ENCODE assay signal across 24 mouse cellular contexts in the genomic region with DNA sequence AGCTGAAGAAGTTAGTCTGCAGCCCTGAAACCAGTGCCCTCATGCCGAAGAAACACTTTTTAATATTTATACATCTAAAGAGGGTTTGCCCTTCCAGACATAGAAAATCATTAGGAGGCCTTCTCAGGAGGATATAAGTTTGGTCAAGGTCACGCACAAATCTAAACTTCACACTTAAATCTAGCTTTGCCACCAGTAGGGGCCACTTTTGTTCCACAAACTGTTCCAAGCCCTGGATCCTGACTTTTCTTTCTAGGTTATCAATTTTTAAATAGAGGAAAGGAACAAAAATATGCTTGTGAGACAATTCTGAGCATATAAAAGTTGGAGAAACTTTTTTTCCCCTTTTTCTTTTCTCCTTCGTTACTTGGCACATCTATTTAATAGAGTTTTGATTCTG.
A peak's percentile ranks its signal among the peaks of the same experiment; 100 is the strongest.
DNase-seq lines count a peak whose midpoint lies in the region; TF ChIP-seq lines count a peak whose summit lies in the region.
"Had no signal": no experiment of that assay in that cellular context is flagged by ENCODE, and none has a peak within 500 bp of the region (broad histone marks: within the 10 kb centered on the region; RNA-seq: fewer than 3 reads in every experiment).

No protein-coding gene starts in this region.

- intact Hi-C loops in left cerebral cortex, adult 2 months (cut with DNase I) = loop anchor here (5.0 kb wide), 1 partner anchor 281 kb away; no protein-coding TSS in a partner anchor

- TF ChIP-seq POLR2A in kidney, adult 2 months (IDR thresholded peaks at IDR 0.05; ENCODE audit: low read depth, low read length) = no peak
- no peak for TF ChIP-seq POLR2A in brain, embryonic 14.5 days (IDR thresholded peaks at IDR 0.05; ENCODE audit: borderline replicate concordance, extremely low read depth, insufficient read depth, insufficient read length, poor library complexity, severe bottlenecking)

- WGBS in kidney, adult 2 months = 63% methylated on average over 3 of the region's 3 CpGs

- H3K27ac ChIP-seq in kidney, adult 2 months (ENCODE audit: insufficient read depth, low read depth, low read length) = no peak overlapping the region
- H3K27ac ChIP-seq in left cerebral cortex, adult 2 months = no peak overlapping the region
- H3K27ac ChIP-seq: forebrain, embryonic 15.5 days; hindbrain, embryonic 15.5 days; limb, embryonic 12.5 days; liver, embryonic 12.5 days; midbrain, embryonic 12.5 days; neural tube, embryonic 13.5 days had no signal

- no peaks in the 10 kb centered on the region for H3K36me3 ChIP-seq in kidney, adult 2 months (ENCODE audit: control insufficient read depth, insufficient read depth, low read length)
- H3K36me3 ChIP-seq: forebrain, embryonic 15.5 days; heart, embryonic 12.5 days; hindbrain, embryonic 15.5 days; limb, embryonic 12.5 days; liver, embryonic 12.5 days; midbrain, embryonic 12.5 days; neural tube, embryonic 13.5 days had no signal

- H3K27me3 ChIP-seq in kidney, adult 2 months (replicated peaks; ENCODE audit: control insufficient read depth, insufficient read depth, low read length) = no peaks in the 10 kb centered on the region
- H3K27me3 ChIP-seq: forebrain, embryonic 15.5 days; hindbrain, embryonic 15.5 days; limb, embryonic 12.5 days; liver, embryonic 12.5 days; midbrain, embryonic 12.5 days; neural tube, embryonic 13.5 days had no signal

- no peak overlapping the region for H3K4me3 ChIP-seq in kidney, adult 2 months (ENCODE audit: insufficient read depth, low read depth, low read length)
- H3K4me3 ChIP-seq in left cerebral cortex, adult 2 months = no peak overlapping the region
- H3K4me3 ChIP-seq: erythroblast, embryonic 14.5 days; forebrain, embryonic 15.5 days; heart, embryonic 12.5 days; hindbrain, embryonic 15.5 days; limb, embryonic 12.5 days; liver, embryonic 12.5 days; midbrain, embryonic 12.5 days; neural tube, embryonic 13.5 days had no signal

- peak; percentile 39 for DNase-seq in embryo, embryonic 11 days
- DNase-seq in embryo, embryonic 10 days (ENCODE audit: low spot score) = no peak
- DNase-seq in kidney, adult 2 months = peak; percentile 7
- DNase-seq in kidney, postnatal 4 days = no peak
- DNase-seq in left cerebral cortex, adult 2 months (ENCODE audit: extremely low spot score in 1 of 2, low spot score in 2 of 2) = no peak
- DNase-seq in left cerebral cortex, adult 11 months (ENCODE audit: low spot score) = no peak
- DNase-seq in brain, embryonic 14.5 days (ENCODE audit: low read depth) = no peak
- DNase-seq in MN1 (ENCODE audit: low spot score) = no peak
- DNase-seq: adrenal gland, postnatal 25 days; cerebellum, adult 18-20 months; cerebellum, postnatal 25 days; heart, postnatal 36 days; kidney, adult 18-20 months; layer of hippocampus, adult 9-11 months; spleen, adult 18-20 months; thymus, postnatal 36 days had no signal

- no peaks in the 10 kb centered on the region for H3K4me1 ChIP-seq in kidney, adult 2 months (ENCODE audit: control insufficient read depth, insufficient read depth, low read length)
- H3K4me1 ChIP-seq: heart, embryonic 12.5 days; liver, embryonic 12.5 days had no signal

- no peak for TF ChIP-seq CTCF in kidney, adult 2 months (conservative IDR thresholded peaks at IDR 0.05; ENCODE audit: insufficient read depth, insufficient read length, low read depth, low read length)
- TF ChIP-seq CTCF in left cerebral cortex, adult 2 months (IDR thresholded peaks at IDR 0.05) = peak; percentile 34
- peak; percentile 2; the same call in 1 of the 2 replicates for TF ChIP-seq CTCF in brain, embryonic 14.5 days (IDR thresholded peaks at IDR 0.05; ENCODE audit: borderline replicate concordance, extremely low read depth, insufficient read depth, insufficient read length)

Comparison
In these comparisons a context has a peak if more than half of its experiments do, and no peak if none do; other contexts are left out.
1. DNase-seq: peak in embryo, embryonic 11 days (single experiment) and kidney, adult 2 months (single experiment); none in embryo, embryonic 10 days (single experiment), kidney, postnatal 4 days (0 of 2), left cerebral cortex, adult 2 months (0 of 2), left cerebral cortex, adult 11 months (single experiment), brain, embryonic 14.5 days (single experiment) and MN1 (single experiment).